Mouse (Mus musculus): Measurements from ENCODE around the gene Arhgap27. TPM values are rescaled to one million over a fixed set of nuclear protein-coding genes. Genes with fewer than 3 reads are reported as not detected.

The Arhgap27 gene
- polyA plus RNA-seq, 1 experiment, result 21.1 TPM

GRCm38 (mm10) chr11:103344494-103345332, 18.8 kb downstream of the Arhgap27 start:
- Histone ChIP-seq H3K4me1 (ENCODE audit: control insufficient read depth, insufficient read depth, low read length) (no peaks in the 10 kb centered on the region), H3K4me3 (replicated peaks; ENCODE audit: insufficient read depth, low read depth, low read length) (no peak overlapping the region), H3K27ac (ENCODE audit: insufficient read depth, low read length) (no peak overlapping the region), H3K27me3 (ENCODE audit: control insufficient read depth, insufficient read depth, low read length) (no peaks in the 10 kb centered on the region)
- no peak for DNase-seq
- no peak for TF ChIP-seq POLR2A (IDR thresholded peaks at IDR 0.05; ENCODE audit: borderline replicate concordance, insufficient read depth, low read length)
- no peak for TF ChIP-seq CTCF (IDR thresholded peaks at IDR 0.05; ENCODE audit: borderline replicate concordance, insufficient read depth, low read depth, low read length)
- 59% methylated on average over 19 of the region's 19 CpGs for WGBS

DNA sequence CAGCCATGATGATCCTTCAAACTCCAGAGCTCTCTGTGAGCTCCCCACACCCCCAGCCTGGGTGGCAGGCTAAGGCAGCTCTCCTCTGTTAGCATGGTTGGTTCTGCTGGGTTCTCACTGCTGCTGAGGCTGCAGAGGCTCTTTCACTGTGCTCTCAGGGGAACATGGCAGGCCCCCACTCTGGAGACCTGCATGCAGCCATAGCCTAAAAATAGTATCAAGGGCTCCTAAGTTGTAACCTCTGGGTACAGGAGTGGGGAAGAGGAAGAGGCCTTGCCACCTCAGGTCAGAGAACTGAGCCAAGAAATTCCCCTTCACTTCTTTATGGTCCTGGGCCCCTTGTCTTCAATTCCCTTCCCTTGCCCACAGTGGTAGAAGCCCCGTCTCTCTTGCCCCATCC, 19.6 kb downstream of the Arhgap27 start:
- H3K4me3 ChIP-seq (replicated peaks; ENCODE audit: insufficient read depth, low read depth, low read length), result no peak overlapping the region
- no peaks in the 10 kb centered on the region for H3K4me1 ChIP-seq (ENCODE audit: control insufficient read depth, insufficient read depth, low read length)
- H3K27ac ChIP-seq (ENCODE audit: insufficient read depth, low read length), result no peak overlapping the region
- DNase-seq, result no peak
- H3K27me3 ChIP-seq (ENCODE audit: control insufficient read depth, insufficient read depth, low read length), result no peaks in the 10 kb centered on the region
- 84% methylated on average over 1 of the region's 1 CpGs for WGBS
- TF ChIP-seq POLR2A (IDR thresholded peaks at IDR 0.05; ENCODE audit: borderline replicate concordance, insufficient read depth, low read length) (no peak), CTCF (IDR thresholded peaks at IDR 0.05; ENCODE audit: borderline replicate concordance, insufficient read depth, low read depth, low read length) (no peak)

- no peak for DNase-seq
- Histone ChIP-seq H3K4me3 (replicated peaks; ENCODE audit: insufficient read depth, low read depth, low read length) (no peak overlapping the region), H3K27me3 (ENCODE audit: control insufficient read depth, insufficient read depth, low read length) (no peaks in the 10 kb centered on the region), H3K27ac (ENCODE audit: insufficient read depth, low read length) (no peak overlapping the region), H3K4me1 (ENCODE audit: control insufficient read depth, insufficient read depth, low read length) (no peaks in the 10 kb centered on the region)
- TF ChIP-seq CTCF (IDR thresholded peaks at IDR 0.05; ENCODE audit: borderline replicate concordance, insufficient read depth, low read depth, low read length), result no peak
- no peak for TF ChIP-seq POLR2A (IDR thresholded peaks at IDR 0.05; ENCODE audit: borderline replicate concordance, insufficient read depth, low read length)
- 84% methylated on average over 6 of the region's 6 CpGs for WGBS
Measured at GRCm38 (mm10) chr11:103343063-103343462, 20.4 kb downstream of the Arhgap27 start.

DNA sequence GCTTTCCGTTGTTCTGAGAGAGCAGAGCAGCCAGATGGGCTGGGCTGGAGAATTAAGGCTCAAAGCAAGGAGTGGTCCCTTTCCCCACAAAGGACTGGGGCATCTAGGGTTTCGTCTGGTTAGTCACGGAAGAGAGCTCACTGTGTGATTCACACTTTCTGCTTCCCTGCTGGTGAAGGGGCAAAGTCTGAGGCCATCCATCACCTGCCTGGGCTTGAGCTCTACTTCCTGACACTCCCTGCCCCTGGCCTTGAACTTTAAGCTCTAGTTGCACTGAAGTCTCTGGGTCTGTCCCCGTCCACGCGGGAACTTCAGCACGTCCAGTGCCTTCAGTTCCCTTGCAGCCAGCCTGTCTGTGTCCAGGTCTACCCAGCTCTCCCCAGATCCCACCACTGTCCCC, 22.8 kb downstream of the Arhgap27 start:
- Histone ChIP-seq H3K27me3 (ENCODE audit: control insufficient read depth, insufficient read depth, low read length) (no peaks in the 10 kb centered on the region), H3K4me3 (replicated peaks; ENCODE audit: insufficient read depth, low read depth, low read length) (no peak overlapping the region), H3K27ac (ENCODE audit: insufficient read depth, low read length) (no peak overlapping the region), H3K4me1 (ENCODE audit: control insufficient read depth, insufficient read depth, low read length) (no peaks in the 10 kb centered on the region)
- DNase-seq, result no peak
- TF ChIP-seq POLR2A (IDR thresholded peaks at IDR 0.05; ENCODE audit: borderline replicate concordance, insufficient read depth, low read length), result no peak
- TF ChIP-seq CTCF (IDR thresholded peaks at IDR 0.05; ENCODE audit: borderline replicate concordance, insufficient read depth, low read depth, low read length), result no peak
- WGBS, result 63% methylated on average over 7 of the region's 7 CpGs

DNA sequence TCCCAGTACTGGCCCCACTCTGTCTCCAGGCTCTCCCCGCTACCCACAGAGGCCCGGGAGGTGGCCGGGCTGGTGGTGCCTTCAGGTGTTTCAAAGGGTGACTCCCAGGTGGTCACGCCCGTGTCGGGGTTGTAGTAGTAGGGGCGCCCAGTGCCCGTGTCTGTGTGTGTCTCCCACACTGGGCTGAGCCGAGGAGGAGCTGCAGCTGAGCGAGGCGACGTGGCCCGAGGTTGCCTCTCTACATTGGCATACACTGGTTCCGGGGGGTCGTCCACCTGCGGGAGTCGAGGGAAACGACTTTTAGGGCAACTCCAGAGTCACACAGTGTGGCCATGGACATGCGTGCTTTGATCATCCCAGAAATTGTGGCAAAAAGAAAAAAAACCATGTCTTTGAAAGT, 23.4 kb downstream of the Arhgap27 start:
- DNase-seq, result no peak
- no peaks in the 10 kb centered on the region for H3K4me1 ChIP-seq (ENCODE audit: control insufficient read depth, insufficient read depth, low read length)
- WGBS, result 77% methylated on average over 19 of the region's 19 CpGs
- no peak for TF ChIP-seq POLR2A (IDR thresholded peaks at IDR 0.05; ENCODE audit: borderline replicate concordance, insufficient read depth, low read length)
- no peak for TF ChIP-seq CTCF (IDR thresholded peaks at IDR 0.05; ENCODE audit: borderline replicate concordance, insufficient read depth, low read depth, low read length)
- H3K4me3 ChIP-seq (replicated peaks; ENCODE audit: insufficient read depth, low read depth, low read length), result no peak overlapping the region
- no peaks in the 10 kb centered on the region for H3K27me3 ChIP-seq (ENCODE audit: control insufficient read depth, insufficient read depth, low read length)
- no peak overlapping the region for H3K27ac ChIP-seq (ENCODE audit: insufficient read depth, low read length)

GRCm38 (mm10) chr11:103339414-103340119, 23.9 kb downstream of the Arhgap27 start:
- TF ChIP-seq CTCF (IDR thresholded peaks at IDR 0.05; ENCODE audit: borderline replicate concordance, insufficient read depth, low read depth, low read length) (no peak), POLR2A (IDR thresholded peaks at IDR 0.05; ENCODE audit: borderline replicate concordance, insufficient read depth, low read length) (no peak)
- DNase-seq, result no peak
- H3K27me3 ChIP-seq (ENCODE audit: control insufficient read depth, insufficient read depth, low read length), result no peaks in the 10 kb centered on the region
- WGBS, result 46% methylated on average over 19 of the region's 19 CpGs
- no peak overlapping the region for H3K4me3 ChIP-seq (replicated peaks; ENCODE audit: insufficient read depth, low read depth, low read length)
- H3K27ac ChIP-seq (ENCODE audit: insufficient read depth, low read length), result no peak overlapping the region
- no peaks in the 10 kb centered on the region for H3K4me1 ChIP-seq (ENCODE audit: control insufficient read depth, insufficient read depth, low read length)

DNA sequence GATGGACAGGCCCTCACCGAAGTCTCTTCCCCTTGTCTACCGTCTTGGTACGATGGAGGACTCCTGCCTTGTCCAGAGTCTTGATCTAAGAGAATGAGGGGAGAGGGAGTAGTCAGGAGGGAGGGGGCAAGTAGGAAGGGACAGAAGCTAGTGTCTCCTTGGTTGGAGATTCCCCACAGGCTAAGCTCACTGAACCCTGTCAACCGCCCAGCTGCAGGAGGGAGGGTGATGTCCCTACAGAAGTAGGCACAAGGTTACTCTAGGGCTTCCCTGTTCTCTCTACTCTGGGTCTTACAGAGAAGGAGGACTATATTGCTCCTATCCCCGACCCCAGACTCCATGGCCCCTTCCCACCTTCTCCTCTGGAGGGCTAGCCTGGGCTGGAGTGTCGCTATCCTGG, 24.8 kb downstream of the Arhgap27 start:
- Histone ChIP-seq H3K4me1 (ENCODE audit: control insufficient read depth, insufficient read depth, low read length) (no peaks in the 10 kb centered on the region), H3K27me3 (ENCODE audit: control insufficient read depth, insufficient read depth, low read length) (no peaks in the 10 kb centered on the region), H3K4me3 (replicated peaks; ENCODE audit: insufficient read depth, low read depth, low read length) (no peak overlapping the region), H3K27ac (ENCODE audit: insufficient read depth, low read length) (no peak overlapping the region)
- DNase-seq, result no peak
- no peak for TF ChIP-seq POLR2A (IDR thresholded peaks at IDR 0.05; ENCODE audit: borderline replicate concordance, insufficient read depth, low read length)
- TF ChIP-seq CTCF (IDR thresholded peaks at IDR 0.05; ENCODE audit: borderline replicate concordance, insufficient read depth, low read depth, low read length), result no peak
- 91% methylated on average over 6 of the region's 6 CpGs for WGBS

GRCm38 (mm10) chr11:103338119-103338518, 25.4 kb downstream of the Arhgap27 start:
- 91% methylated on average over 7 of the region's 7 CpGs for WGBS
- no peaks in the 10 kb centered on the region for H3K27me3 ChIP-seq (ENCODE audit: control insufficient read depth, insufficient read depth, low read length)
- no peaks in the 10 kb centered on the region for H3K4me1 ChIP-seq (ENCODE audit: control insufficient read depth, insufficient read depth, low read length)
- TF ChIP-seq POLR2A (IDR thresholded peaks at IDR 0.05; ENCODE audit: borderline replicate concordance, insufficient read depth, low read length) (no peak), CTCF (IDR thresholded peaks at IDR 0.05; ENCODE audit: borderline replicate concordance, insufficient read depth, low read depth, low read length) (no peak)
- DNase-seq, result no peak
- no peak overlapping the region for H3K27ac ChIP-seq (ENCODE audit: insufficient read depth, low read length)
- H3K4me3 ChIP-seq (replicated peaks; ENCODE audit: insufficient read depth, low read depth, low read length), result no peak overlapping the region

All from cerebellum, adult 2 months (tissue).